Mouse (Mus musculus) small intestine, adult 10 weeks (tissue): Measurements from ENCODE around the gene Sowahb. TPM values are rescaled to one million over a fixed set of nuclear protein-coding genes. Genes with fewer than 3 reads are reported as not detected.

Experiments used
- polyA plus RNA-seq: library from polyadenylated mRNA; stranded (reverse); fragments of 350-450 nt; fragmentation: Illumina TruSeq; extraction: RNeasy Lipid Tissue Mini Kit (QIAGEN cat#74804); gene quantifications from one replicate; pipeline ENCODE4 v1.2.3, GENCODE M21; 2014; ENCODE audit warnings: low replicate concordance

Sowahb gene
- polyA plus RNA-seq, result 14.1 TPM

DNA sequence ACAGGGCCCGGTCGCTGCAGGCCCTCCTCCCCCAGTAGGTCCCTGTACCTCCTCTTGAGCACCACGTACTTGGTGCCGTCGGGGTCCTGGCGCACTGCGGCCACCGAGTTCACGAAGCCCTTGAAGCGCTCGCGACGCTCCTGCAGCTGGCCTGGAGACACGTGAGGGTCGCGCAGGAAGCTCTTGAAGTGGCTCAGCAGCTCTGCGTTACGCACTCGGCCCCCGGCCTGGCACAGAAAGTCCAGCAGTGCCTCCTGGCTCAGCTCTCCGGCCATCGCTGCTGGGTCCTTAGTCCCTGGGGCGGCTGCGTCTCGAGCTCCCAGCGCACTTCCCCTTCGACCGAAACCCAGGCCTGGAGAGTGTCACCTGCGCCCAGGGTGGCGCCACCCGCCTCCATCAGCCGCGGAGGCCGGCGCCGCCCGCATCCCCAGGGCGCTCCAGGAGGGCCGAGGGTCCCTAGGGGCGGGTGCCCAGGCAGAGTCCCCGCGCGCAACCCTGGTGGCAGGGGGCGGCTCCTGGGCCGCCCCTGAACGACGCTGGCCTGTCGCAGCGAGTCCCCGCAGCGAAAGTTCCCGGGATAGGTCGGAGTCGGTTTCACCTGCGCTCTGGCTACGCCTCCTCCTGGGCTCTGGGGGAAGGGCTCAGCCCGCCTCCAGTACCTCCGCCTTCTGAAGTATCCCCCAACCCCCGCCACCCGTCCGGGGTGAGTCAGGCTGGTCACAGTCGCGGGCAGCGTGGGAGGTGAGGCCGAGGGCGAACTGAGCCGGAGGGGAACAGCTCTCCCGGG is at the start of gene Sowahb:
TSS of gene Sowahb (minus strand) at position 439 of the 787 bp plus-strand sequence.

DNA sequence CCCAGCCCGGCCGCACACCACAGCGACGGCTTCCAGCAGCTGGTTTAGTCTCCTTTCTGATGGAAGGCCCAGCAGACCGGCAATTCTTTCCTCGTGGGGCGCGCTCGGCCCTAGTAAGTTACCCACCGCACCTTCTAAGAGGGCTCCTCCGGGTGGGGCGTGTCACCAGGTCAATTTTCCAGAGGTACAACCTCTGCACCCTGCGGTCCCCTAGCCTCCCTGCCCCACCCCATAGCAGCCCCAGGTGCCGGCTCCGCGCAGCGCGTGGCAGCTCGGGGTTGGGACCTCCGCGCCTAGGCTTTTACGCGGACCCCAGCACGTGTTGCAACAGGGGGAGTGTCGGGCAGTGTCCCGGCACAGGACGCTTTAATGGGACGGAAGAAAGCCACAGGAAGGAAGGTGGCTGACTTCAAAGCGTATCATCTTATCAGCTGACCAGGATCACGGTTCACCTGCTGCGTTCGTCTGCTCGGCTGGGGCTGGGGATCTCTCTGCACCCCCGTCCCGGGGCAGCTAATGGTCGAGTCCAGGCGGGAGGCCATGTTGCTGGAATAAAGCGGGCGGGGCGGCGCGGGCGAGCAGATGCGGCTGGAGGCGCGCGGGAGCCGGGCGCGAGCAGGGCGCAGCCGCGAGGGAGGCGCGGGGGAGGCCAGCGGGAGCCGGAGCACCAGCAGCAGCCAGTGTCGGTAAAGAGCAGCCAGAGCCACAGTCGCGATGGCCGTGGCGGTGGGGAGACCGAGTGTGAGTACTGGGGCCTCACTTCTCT is 48.2 kb upstream of the Sowahb start, which contains the start of gene Sept11:
TSS of gene Sept11 (plus strand) at position 581 of the 766 bp plus-strand sequence.

Other genes starting within 250 kb of the Sowahb start
- gene Sept11, start 48.4 kb upstream of the Sowahb start, polyA plus RNA-seq, result 17.5 TPM
- gene Ccni, start 161.5 kb upstream of the Sowahb start, polyA plus RNA-seq, result 477 TPM
- 2.2 TPM for gene 2010109A12Rik, start 161.5 kb upstream of the Sowahb start, polyA plus RNA-seq
- 208 TPM for gene Ccng2, start 222.2 kb upstream of the Sowahb start, polyA plus RNA-seq